Mouse (Mus musculus) ovary, adult 10 weeks (tissue): Measurements from ENCODE around the gene Kitl. TPM values are rescaled to one million over a fixed set of nuclear protein-coding genes. Genes with fewer than 3 reads are reported as not detected.

Experiments used
- polyA plus RNA-seq: library from polyadenylated mRNA; stranded (reverse); fragments of 350-450 nt; fragmentation: Illumina TruSeq; extraction: RNeasy Lipid Tissue Mini Kit (QIAGEN cat#74804); gene quantifications from one replicate; pipeline ENCODE4 v1.2.3, GENCODE M21; 2014

Gene Kitl
- polyA plus RNA-seq = 266 TPM

DNA sequence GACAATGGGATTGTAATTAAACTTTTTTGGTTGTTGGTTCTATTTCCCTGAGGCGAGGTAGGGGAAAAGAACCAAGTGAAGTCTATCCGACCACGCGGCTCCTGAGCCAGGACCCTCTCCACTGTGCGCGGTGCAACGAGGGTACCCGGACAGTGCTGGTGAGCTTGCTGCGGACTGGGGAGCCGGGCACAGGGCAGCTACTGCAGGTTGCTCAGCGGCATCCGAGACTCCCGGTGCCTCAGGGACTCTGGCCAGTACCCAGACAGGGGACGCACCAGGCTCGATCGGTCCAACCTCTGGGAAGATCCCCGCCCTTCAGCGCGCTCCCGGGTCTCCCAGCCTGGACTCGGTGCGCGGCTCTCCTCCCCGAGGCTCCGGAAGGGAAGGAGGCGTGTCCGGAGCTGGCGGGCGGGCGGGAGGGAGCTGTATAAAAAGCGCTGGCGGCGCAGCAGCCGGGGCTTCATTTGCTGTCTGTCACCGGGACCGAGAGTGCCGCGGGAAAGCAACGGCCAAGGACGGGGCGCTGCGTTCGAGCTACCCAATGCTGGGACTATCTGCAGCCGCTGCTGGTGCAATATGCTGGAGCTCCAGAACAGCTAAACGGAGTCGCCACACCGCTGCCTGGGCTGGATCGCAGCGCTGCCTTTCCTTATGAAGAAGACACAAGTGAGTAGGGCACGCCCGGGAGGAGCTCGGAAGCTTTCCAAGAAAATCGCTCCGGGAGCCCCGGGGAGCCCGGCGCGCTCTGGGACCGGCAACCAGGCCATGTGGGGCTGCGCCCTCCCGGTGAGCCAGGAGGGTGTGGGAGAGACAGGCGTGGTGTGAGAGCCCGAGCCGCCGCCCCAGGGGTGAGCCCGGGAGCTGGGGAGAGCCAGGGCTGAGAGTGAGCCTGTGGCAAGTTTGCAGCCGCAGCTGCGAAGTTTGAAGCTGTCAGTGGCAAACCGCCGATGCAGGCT lies at the start of gene Kitl:
TSS of gene Kitl (plus strand) at position 261 of the 956 bp plus-strand sequence.

